Comparison of ENCODE assay signal across 19 mouse cellular contexts in the genomic region with DNA sequence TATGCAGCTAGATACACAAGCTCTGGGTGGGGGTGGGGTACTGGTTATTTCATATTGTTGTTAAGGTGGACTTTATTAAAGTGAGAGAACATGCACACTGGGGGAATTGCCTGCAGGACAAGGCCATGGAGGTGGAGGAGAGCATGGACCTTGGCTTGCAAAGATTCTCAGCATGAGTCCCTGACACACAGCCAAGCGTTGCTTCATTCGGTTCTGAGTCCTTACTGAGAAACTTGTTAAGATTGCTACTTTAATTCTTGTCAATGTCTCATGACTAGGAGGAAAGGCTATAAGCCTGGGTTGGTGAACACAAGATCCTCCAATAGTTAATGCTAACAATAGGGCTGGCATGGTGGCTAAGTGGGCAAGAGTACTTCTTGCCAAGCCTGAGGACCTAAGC.
DNase-seq lines count a peak whose midpoint lies in the region; ATAC-seq and TF ChIP-seq lines count a peak whose summit lies in the region.
"Had no signal": no experiment of that assay in that cellular context is flagged by ENCODE, and none has a peak within 500 bp of the region (broad histone marks: within the 10 kb centered on the region; RNA-seq: fewer than 3 reads in every experiment).

No protein-coding gene starts in this region.

- H3K4me3 ChIP-seq in midbrain, postnatal 0 days (ENCODE audit: low read depth, low read length): no peak overlapping the region
- H3K4me3 ChIP-seq: embryonic facial prominence, embryonic 12.5 days; heart, embryonic 12.5 days; stomach, embryonic 15.5 days had no signal

- H3K27ac ChIP-seq in midbrain, postnatal 0 days (ENCODE audit: low read depth, low read length): no peak overlapping the region
- H3K27ac ChIP-seq: embryonic facial prominence, embryonic 12.5 days; hindbrain, postnatal 0 days; stomach, embryonic 15.5 days had no signal

- no peak overlapping the region for H3K4me2 ChIP-seq in midbrain, postnatal 0 days (ENCODE audit: low read depth, low read length, poor library complexity, severe bottlenecking)
- H3K4me2 ChIP-seq: embryonic facial prominence, embryonic 12.5 days; heart, embryonic 12.5 days; stomach, embryonic 15.5 days had no signal

- no peak for TF ChIP-seq CTCF in midbrain, postnatal 0 days (IDR thresholded peaks at IDR 0.05)

- H3K4me1 ChIP-seq in midbrain, postnatal 0 days (ENCODE audit: insufficient read depth, low read length): no peaks in the 10 kb centered on the region
- H3K4me1 ChIP-seq: embryonic facial prominence, embryonic 12.5 days; heart, embryonic 12.5 days; stomach, embryonic 15.5 days had no signal

- H3K9ac ChIP-seq in midbrain, postnatal 0 days (replicated peaks; ENCODE audit: low read length, poor library complexity, severe bottlenecking): no peak overlapping the region
- H3K9ac ChIP-seq: embryonic facial prominence, embryonic 12.5 days; forebrain, postnatal 0 days; heart, embryonic 12.5 days; stomach, embryonic 15.5 days had no signal

- H3K9me3 ChIP-seq in midbrain, postnatal 0 days (ENCODE audit: low read length): no peaks in the 10 kb centered on the region
- H3K9me3 ChIP-seq: embryonic facial prominence, embryonic 12.5 days; heart, embryonic 12.5 days; stomach, embryonic 15.5 days had no signal

- peak; percentile 8 to 83 for DNase-seq in adrenal gland, adult (ENCODE audit: inconsistent age in 2 of 2, low spot score in 1 of 2)
- no peak for DNase-seq in adrenal gland, postnatal 4 days (ENCODE audit: low spot score in 2 of 2)
- peak; percentile 2 to 4 for DNase-seq in heart, postnatal 14 days
- no peak for DNase-seq in heart, postnatal 25 days (ENCODE audit: low spot score)
- peak; percentile 60 for DNase-seq in cerebellum, adult 9-11 months
- no peak for DNase-seq in lung, postnatal 14 days
- no peak for DNase-seq in layer of hippocampus, postnatal 10 days (ENCODE audit: low spot score in 2 of 2)
- DNase-seq in midbrain, postnatal 0 days (ENCODE audit: low spot score): no peak
- DNase-seq: forebrain, postnatal 0 days; gastrocnemius, postnatal 10 days; kidney, adult 18-20 months; kidney, postnatal 14 days; layer of hippocampus, adult 9-11 months; lung, postnatal 10 days had no signal

- ATAC-seq in midbrain, postnatal 0 days (ENCODE audit: low FRiP score): no peak
- ATAC-seq: forebrain, postnatal 0 days; hindbrain, postnatal 0 days; midbrain, embryonic 16.5 days had no signal

- intact Hi-C loops in heart, postnatal 14 days (cut with DNase I): no loop called here
- intact Hi-C loops in heart, postnatal 25 days (cut with DNase I): no loop called here

- 78% methylated on average over 2 of the region's 2 CpGs for WGBS in midbrain, postnatal 0 days

- no peaks in the 10 kb centered on the region for H3K36me3 ChIP-seq in midbrain, postnatal 0 days (ENCODE audit: insufficient read depth, low read length)
- H3K36me3 ChIP-seq: embryonic facial prominence, embryonic 12.5 days; heart, embryonic 12.5 days; stomach, embryonic 15.5 days had no signal

- no peaks in the 10 kb centered on the region for H3K27me3 ChIP-seq in midbrain, postnatal 0 days (ENCODE audit: insufficient read depth, low read length)
- H3K27me3 ChIP-seq: embryonic facial prominence, embryonic 12.5 days; heart, embryonic 12.5 days; stomach, embryonic 15.5 days had no signal

Comparison
In these comparisons a context has a peak if more than half of its experiments do, and no peak if none do; other contexts are left out.
1. DNase-seq: peak in adrenal gland, adult (2 of 2), heart, postnatal 14 days (2 of 2) and cerebellum, adult 9-11 months (single experiment); none in adrenal gland, postnatal 4 days (0 of 2), heart, postnatal 25 days (single experiment), lung, postnatal 14 days (single experiment), layer of hippocampus, postnatal 10 days (0 of 2) and midbrain, postnatal 0 days (single experiment).